Mouse (Mus musculus): Measurements from ENCODE around the gene Rnf141. TPM values are rescaled to one million over a fixed set of nuclear protein-coding genes. Genes with fewer than 3 reads are reported as not detected.

The Rnf141 gene
- polyA plus RNA-seq, 1 experiment from 2014 or later: 32.8 TPM

DNA sequence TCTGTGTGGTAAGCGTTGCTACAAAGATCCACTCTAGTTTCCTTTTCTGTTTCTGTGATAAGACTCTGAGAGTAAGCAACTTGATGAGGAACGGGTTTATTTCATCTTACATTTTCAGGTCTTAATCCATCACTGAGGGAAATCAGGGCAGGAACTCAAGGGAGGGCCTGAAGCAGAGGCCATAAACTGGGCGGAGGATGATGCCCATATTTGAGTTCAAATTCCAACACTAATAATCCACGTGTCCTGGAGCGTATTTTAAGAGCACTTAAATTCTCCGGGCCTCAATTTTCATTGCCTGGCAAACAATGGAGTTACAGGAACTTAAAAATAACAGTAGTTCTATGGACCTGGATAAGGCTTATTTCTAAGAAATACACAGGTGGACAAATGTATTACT is 21.3 kb upstream of the Rnf141 start:
- Histone ChIP-seq H3K27ac (ENCODE audit: low read length) (no peak overlapping the region), H3K9me3 (replicated peaks; ENCODE audit: control insufficient read depth, low read length) (no peaks in the 10 kb centered on the region), H3K4me2 (ENCODE audit: low read depth, low read length) (no peak overlapping the region), H3K4me1 (ENCODE audit: control insufficient read depth, insufficient read depth, low read length) (peaks cover 10% of the 10 kb centered on the region), H3K9ac (ENCODE audit: low read length) (no peak overlapping the region), H3K36me3 (ENCODE audit: control insufficient read depth, insufficient read depth) (no peaks in the 10 kb centered on the region), H3K4me3 (ENCODE audit: low read length) (no peak overlapping the region), H3K27me3 (ENCODE audit: control insufficient read depth, insufficient read depth, low read length) (no peaks in the 10 kb centered on the region)
- ATAC-seq (replicated peaks; ENCODE audit: extremely low read depth, insufficient read depth, low FRiP score): no peak
- WGBS: 64% methylated on average over 6 of the region's 6 CpGs

GRCm38 (mm10) chr7:110865038-110865437 is 20.8 kb upstream of the Rnf141 start:
- no peak for ATAC-seq (replicated peaks; ENCODE audit: extremely low read depth, insufficient read depth, low FRiP score)
- Histone ChIP-seq H3K9me3 (replicated peaks; ENCODE audit: control insufficient read depth, low read length) (no peaks in the 10 kb centered on the region), H3K36me3 (ENCODE audit: control insufficient read depth, insufficient read depth) (no peaks in the 10 kb centered on the region), H3K4me3 (ENCODE audit: low read length) (no peak overlapping the region), H3K27ac (ENCODE audit: low read length) (peak overlapping the region; percentile 23), H3K9ac (ENCODE audit: low read length) (no peak overlapping the region), H3K27me3 (ENCODE audit: control insufficient read depth, insufficient read depth, low read length) (no peaks in the 10 kb centered on the region), H3K4me1 (ENCODE audit: control insufficient read depth, insufficient read depth, low read length) (peaks cover 10% of the 10 kb centered on the region), H3K4me2 (ENCODE audit: low read depth, low read length) (peak overlapping the region; percentile 30)
- 24% methylated on average over 10 of the region's 10 CpGs for WGBS

- Histone ChIP-seq H3K27me3 (ENCODE audit: control insufficient read depth, insufficient read depth, low read length) (no peaks in the 10 kb centered on the region), H3K4me3 (ENCODE audit: low read length) (no peak within 1 kb of the TSS; the same call in 1 of the 2 replicates), H3K9ac (ENCODE audit: low read length) (no peak within 1 kb of the TSS), H3K4me2 (ENCODE audit: low read depth, low read length) (no peak within 1 kb of the TSS), H3K4me1 (ENCODE audit: control insufficient read depth, insufficient read depth, low read length) (peaks cover 10% of the 10 kb centered on the region), H3K9me3 (replicated peaks; ENCODE audit: control insufficient read depth, low read length) (no peaks in the 10 kb centered on the region), H3K36me3 (ENCODE audit: control insufficient read depth, insufficient read depth) (no peaks in the 10 kb centered on the region), H3K27ac (ENCODE audit: low read length) (no peak within 1 kb of the TSS)
- 73% methylated on average over 12 of the region's 12 CpGs for WGBS
- ATAC-seq (replicated peaks; ENCODE audit: extremely low read depth, insufficient read depth, low FRiP score): no peak
Measured at GRCm38 (mm10) chr7:110862751-110863289, 18.6 kb upstream of the Rnf141 start, which contains the start of gene Lyve1. Gene Lyve1, minus strand, starts transcription at chr7:110863239.

DNA sequence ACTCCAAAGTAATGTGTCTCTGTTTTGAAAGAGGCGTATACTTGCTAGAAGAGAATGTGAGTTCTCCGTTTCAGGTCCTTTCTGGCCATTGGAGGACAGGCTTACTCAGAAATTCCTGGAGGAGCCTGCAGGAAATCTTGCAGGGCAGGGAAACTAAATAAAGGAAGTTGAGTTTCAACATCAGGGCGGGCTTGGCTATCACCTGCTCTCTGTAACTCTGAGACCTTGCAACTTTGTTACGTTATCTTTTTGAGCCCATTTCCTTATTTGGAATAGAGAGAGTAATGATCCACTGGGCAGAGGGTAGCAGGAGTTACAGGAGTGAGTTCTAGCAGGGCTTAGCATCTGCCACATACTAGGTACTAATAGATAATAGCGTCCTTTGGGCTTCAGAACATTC is 15.9 kb upstream of the Rnf141 start:
- Histone ChIP-seq H3K27ac (ENCODE audit: low read length) (no peak overlapping the region), H3K27me3 (ENCODE audit: control insufficient read depth, insufficient read depth, low read length) (no peaks in the 10 kb centered on the region), H3K4me1 (ENCODE audit: control insufficient read depth, insufficient read depth, low read length) (peaks cover 5% of the 10 kb centered on the region), H3K4me3 (ENCODE audit: low read length) (no peak overlapping the region), H3K36me3 (ENCODE audit: control insufficient read depth, insufficient read depth) (no peaks in the 10 kb centered on the region), H3K4me2 (ENCODE audit: low read depth, low read length) (no peak overlapping the region), H3K9me3 (replicated peaks; ENCODE audit: control insufficient read depth, low read length) (no peaks in the 10 kb centered on the region), H3K9ac (ENCODE audit: low read length) (no peak overlapping the region)
- 30% methylated on average over 5 of the region's 5 CpGs for WGBS
- no peak for ATAC-seq (replicated peaks; ENCODE audit: extremely low read depth, insufficient read depth, low FRiP score)

DNA sequence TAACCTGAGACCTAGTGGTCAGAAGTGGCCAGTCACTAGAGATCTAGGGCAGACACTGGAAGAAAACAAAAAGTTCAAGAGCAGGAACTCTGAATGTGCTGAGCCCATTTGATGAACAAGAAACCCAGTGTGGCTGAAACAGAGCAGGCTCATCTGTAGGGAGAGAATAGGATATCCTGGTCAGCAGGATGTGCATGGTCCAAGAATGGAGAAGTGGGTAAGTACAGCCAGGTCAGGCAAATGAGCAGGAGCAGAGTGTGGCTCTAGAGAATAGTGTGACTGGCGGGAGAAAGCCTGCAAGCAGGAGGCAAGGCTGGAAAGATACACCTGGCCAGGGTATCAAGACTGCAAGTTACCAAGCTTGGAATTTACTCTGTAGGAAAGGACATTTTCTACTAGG is 11.3 kb upstream of the Rnf141 start:
- no peak for ATAC-seq (replicated peaks; ENCODE audit: extremely low read depth, insufficient read depth, low FRiP score)
- Histone ChIP-seq H3K27ac (ENCODE audit: low read length) (no peak overlapping the region), H3K4me1 (ENCODE audit: control insufficient read depth, insufficient read depth, low read length) (no peaks in the 10 kb centered on the region), H3K4me2 (ENCODE audit: low read depth, low read length) (no peak overlapping the region), H3K27me3 (ENCODE audit: control insufficient read depth, insufficient read depth, low read length) (no peaks in the 10 kb centered on the region), H3K9ac (ENCODE audit: low read length) (no peak overlapping the region), H3K4me3 (ENCODE audit: low read length) (no peak overlapping the region), H3K9me3 (replicated peaks; ENCODE audit: control insufficient read depth, low read length) (no peaks in the 10 kb centered on the region), H3K36me3 (ENCODE audit: control insufficient read depth, insufficient read depth) (no peaks in the 10 kb centered on the region)
- 64% methylated on average over 1 of the region's 1 CpGs for WGBS

GRCm38 (mm10) chr7:110854927-110855546 is 10.8 kb upstream of the Rnf141 start:
- no peak for ATAC-seq (replicated peaks; ENCODE audit: extremely low read depth, insufficient read depth, low FRiP score)
- no peaks in the 10 kb centered on the region for H3K36me3 ChIP-seq (ENCODE audit: control insufficient read depth, insufficient read depth)
- H3K9me3 ChIP-seq (replicated peaks; ENCODE audit: control insufficient read depth, low read length): no peaks in the 10 kb centered on the region
- H3K9ac ChIP-seq (ENCODE audit: low read length): no peak overlapping the region
- H3K4me3 ChIP-seq (ENCODE audit: low read length): no peak overlapping the region
- H3K27me3 ChIP-seq (ENCODE audit: control insufficient read depth, insufficient read depth, low read length): no peaks in the 10 kb centered on the region
- H3K27ac ChIP-seq (ENCODE audit: low read length): no peak overlapping the region
- no peak overlapping the region for H3K4me2 ChIP-seq (ENCODE audit: low read depth, low read length)
- no peaks in the 10 kb centered on the region for H3K4me1 ChIP-seq (ENCODE audit: control insufficient read depth, insufficient read depth, low read length)
- WGBS: 65% methylated on average over 8 of the region's 8 CpGs

- Histone ChIP-seq H3K4me2 (ENCODE audit: low read depth, low read length) (no peak overlapping the region), H3K27me3 (ENCODE audit: control insufficient read depth, insufficient read depth, low read length) (no peaks in the 10 kb centered on the region), H3K9me3 (replicated peaks; ENCODE audit: control insufficient read depth, low read length) (no peaks in the 10 kb centered on the region), H3K9ac (ENCODE audit: low read length) (no peak overlapping the region), H3K36me3 (ENCODE audit: control insufficient read depth, insufficient read depth) (no peaks in the 10 kb centered on the region), H3K27ac (ENCODE audit: low read length) (no peak overlapping the region), H3K4me3 (ENCODE audit: low read length) (no peak overlapping the region), H3K4me1 (ENCODE audit: control insufficient read depth, insufficient read depth, low read length) (no peaks in the 10 kb centered on the region)
- WGBS: 63% methylated on average over 3 of the region's 3 CpGs
- no peak for ATAC-seq (replicated peaks; ENCODE audit: extremely low read depth, insufficient read depth, low FRiP score)
Measured at GRCm38 (mm10) chr7:110854519-110854918, 10.3 kb upstream of the Rnf141 start.

DNA sequence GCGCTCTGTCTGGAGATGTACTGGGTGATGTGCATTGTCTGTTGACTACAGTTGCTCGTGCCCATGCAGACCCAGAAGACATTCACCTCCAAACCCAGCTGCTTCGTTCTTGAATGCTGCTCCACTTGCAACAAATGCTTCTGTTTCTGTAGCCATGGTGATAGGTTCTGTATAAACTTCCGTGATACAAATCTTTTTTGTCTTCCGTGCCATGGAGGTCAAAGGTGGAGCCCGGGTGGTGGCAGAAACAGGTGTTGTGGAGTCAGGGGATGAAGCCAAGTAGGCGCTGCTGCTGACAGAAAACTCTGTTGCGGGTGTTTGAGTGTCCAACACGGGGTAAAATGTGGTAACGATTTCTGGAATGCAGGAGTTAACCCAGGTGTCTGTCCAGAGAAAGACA is 9.4 kb upstream of the Rnf141 start:
- no peaks in the 10 kb centered on the region for H3K4me1 ChIP-seq (ENCODE audit: control insufficient read depth, insufficient read depth, low read length)
- H3K9ac ChIP-seq (ENCODE audit: low read length): no peak overlapping the region
- H3K36me3 ChIP-seq (ENCODE audit: control insufficient read depth, insufficient read depth): no peaks in the 10 kb centered on the region
- H3K4me2 ChIP-seq (ENCODE audit: low read depth, low read length): no peak overlapping the region
- H3K9me3 ChIP-seq (replicated peaks; ENCODE audit: control insufficient read depth, low read length): no peaks in the 10 kb centered on the region
- no peak for ATAC-seq (replicated peaks; ENCODE audit: extremely low read depth, insufficient read depth, low FRiP score)
- H3K27me3 ChIP-seq (ENCODE audit: control insufficient read depth, insufficient read depth, low read length): no peaks in the 10 kb centered on the region
- 68% methylated on average over 10 of the region's 10 CpGs for WGBS
- H3K27ac ChIP-seq (ENCODE audit: low read length): no peak overlapping the region
- H3K4me3 ChIP-seq (ENCODE audit: low read length): no peak overlapping the region

DNA sequence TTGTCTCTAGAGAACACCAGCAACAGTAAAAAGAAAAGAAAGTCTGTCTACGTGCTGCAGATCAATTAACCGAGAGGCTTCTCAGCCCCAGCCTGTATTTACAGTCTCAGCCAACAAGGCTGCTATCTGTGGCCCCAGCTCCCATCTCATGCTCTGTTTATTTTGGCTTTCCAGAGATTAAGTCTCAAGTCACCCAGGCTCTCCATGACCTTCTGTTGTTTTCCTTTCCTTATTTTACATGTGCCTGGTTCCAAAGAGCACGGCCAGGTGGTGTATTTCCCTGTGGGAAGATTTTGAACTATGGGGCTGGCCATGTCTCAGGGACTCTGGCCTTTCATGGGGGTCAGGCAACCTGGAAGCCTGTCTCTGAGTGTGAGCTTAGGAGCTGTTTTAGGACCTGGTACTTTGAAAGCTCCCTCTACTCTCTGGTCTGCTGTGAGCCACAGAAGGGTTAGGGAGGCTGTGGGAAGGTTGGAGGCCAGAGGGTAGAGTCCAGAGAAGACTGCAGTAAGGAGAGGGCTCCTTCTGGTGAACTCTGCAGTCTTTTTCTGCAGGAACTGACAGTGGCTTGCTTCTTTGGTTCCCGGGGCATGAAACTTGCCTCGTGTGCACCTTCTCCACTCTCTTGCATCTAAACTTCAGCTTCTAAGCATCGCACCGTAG is 7.4 kb upstream of the Rnf141 start:
- Histone ChIP-seq H3K36me3 (ENCODE audit: control insufficient read depth, insufficient read depth) (no peaks in the 10 kb centered on the region), H3K4me3 (ENCODE audit: low read length) (no peak overlapping the region), H3K4me1 (ENCODE audit: control insufficient read depth, insufficient read depth, low read length) (no peaks in the 10 kb centered on the region), H3K27ac (ENCODE audit: low read length) (no peak overlapping the region), H3K27me3 (ENCODE audit: control insufficient read depth, insufficient read depth, low read length) (no peaks in the 10 kb centered on the region), H3K9me3 (replicated peaks; ENCODE audit: control insufficient read depth, low read length) (no peaks in the 10 kb centered on the region), H3K9ac (ENCODE audit: low read length) (no peak overlapping the region), H3K4me2 (ENCODE audit: low read depth, low read length) (no peak overlapping the region)
- ATAC-seq (replicated peaks; ENCODE audit: extremely low read depth, insufficient read depth, low FRiP score): no peak
- 53% methylated on average over 7 of the region's 7 CpGs for WGBS

All from heart, embryonic 16.5 days (tissue).